Mouse (Mus musculus) cortical plate, adult 2 months (tissue): ENCODE measurements around the gene Wrap73.

ENCODE experiments used
- CTCF ChIP-seq: fragments of 200-500 bp; IDR thresholded peaks from 2 replicates; pipeline ENCODE4 v1.5.1; 2011; ENCODE audit warnings: mild to moderate bottlenecking, control low read depth, low read length; ENCODE audit not compliant: insufficient read depth; ENCODE audit errors: extremely low read depth
- POLR2A ChIP-seq: fragments of 200-500 bp; IDR thresholded peaks from 2 replicates; pipeline ENCODE4 v1.6.1; 2011; ENCODE audit warnings: mild to moderate bottlenecking, low read length, control low read depth; ENCODE audit not compliant: insufficient read depth; ENCODE audit errors: extremely low read depth

DNA sequence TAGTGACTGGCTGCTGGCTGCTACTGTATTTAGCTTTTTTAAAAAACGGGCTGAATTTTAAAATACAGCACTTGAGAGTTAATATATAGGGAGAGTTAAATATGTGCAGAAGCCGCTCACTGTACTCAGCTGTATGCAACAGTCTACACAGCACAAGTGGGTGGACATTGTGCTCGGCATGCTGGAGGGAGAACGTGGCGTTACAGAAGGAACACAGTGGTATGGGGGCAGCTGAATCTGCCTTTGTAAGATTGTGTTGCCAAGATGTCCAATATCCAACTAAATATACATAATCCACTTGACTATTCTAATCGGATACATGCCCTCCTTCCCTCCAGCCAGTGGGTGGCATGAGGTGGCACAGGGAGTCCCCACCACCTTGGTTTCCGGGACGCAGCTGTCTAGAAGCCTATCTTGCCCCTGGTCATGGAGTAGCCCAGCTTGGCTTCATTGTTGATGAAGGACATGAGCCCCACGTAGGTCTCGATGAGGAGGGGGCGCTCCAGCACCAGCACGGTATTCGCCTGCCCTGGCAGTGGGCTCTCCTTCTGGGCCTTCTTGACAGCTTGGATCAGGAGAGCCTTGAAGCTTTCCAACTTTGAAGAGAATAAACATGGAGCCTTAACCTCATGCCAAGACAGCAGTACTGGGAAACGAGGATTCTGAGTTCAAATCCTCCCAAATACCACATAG, 15.9 kb downstream of the Wrap73 start:
- TF ChIP-seq CTCF, result no peak
- no peak for TF ChIP-seq POLR2A
